Mouse (Mus musculus): ENCODE measurements around the gene Ptgdr2.

- TF ChIP-seq CTCF (IDR thresholded peaks at IDR 0.05; ENCODE audit: insufficient read depth, low read depth, low read length) (no peak), POLR2A (IDR thresholded peaks at IDR 0.05; ENCODE audit: insufficient read depth, low read depth, low read length) (no peak)
Measured at GRCm38 (mm10) chr19:10895708-10896107, 41.3 kb upstream of the Ptgdr2 start.
